Mouse (Mus musculus) c-Kit-positive CD71-negative TER-119-negative erythroid progenitor cells, embryonic 14.5 days (primary cell): ENCODE measurements around the gene Tyk2.

ENCODE experiments used
- DNase-seq: peaks from one replicate; pipeline ENCODE4 v3.0.0-alpha.2; 2013; ENCODE audit warnings: low read depth

Gene Tyk2

DNA sequence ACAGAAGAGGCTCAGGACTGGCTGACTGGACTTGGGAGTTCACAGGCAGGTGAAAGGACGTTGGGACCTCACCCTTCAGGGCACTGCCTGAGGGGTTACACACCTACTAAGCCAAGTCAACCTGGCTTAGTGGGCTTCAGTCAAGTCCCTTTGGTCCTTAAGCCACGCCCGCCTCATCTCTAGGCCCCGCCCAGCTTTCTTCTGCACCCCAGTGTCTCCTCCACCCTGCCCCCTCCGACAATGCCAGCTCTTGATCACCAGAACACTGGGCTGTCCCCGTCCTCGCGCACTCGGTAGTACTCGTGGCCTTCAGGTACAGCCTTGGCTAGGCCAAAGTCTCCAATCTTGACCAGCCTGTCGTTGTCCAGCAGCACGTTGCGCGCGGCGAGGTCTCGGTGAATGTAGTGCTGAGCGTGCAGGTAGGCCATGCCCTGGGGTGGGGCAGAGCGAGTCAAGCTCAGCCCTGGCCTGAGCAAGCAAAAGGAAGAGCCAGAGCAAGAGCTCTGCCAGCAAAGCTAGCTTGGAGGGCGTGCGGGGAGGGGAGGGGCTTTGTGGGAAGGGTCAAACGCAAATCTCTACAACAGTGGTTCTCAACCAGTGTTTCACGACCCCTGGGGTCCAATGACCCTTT is 23.3 kb downstream of the Tyk2 start:
- no peak for DNase-seq

GRCm38 (mm10) chr9:21105760-21106564 is 25.1 kb downstream of the Tyk2 start:
- no peak for DNase-seq

DNA sequence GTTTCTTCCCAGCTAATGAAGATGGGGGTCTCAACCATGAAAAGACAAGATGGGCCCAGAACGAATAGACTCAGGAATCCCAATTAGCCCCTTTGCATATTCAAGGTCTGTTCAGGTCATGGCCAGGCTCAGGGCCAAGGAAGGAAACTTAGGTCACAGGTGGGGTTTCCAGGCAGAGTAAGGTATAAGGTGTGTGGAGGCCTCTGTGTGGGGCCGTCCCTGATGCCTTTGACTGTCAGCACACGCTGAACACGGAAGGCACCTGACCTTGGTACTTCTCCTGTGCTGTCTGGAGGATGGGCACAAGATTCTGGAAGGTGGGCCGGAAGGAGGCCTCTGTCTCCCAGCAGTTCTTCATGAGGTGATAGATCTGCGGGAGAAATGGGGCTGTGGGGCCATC is 26.2 kb downstream of the Tyk2 start:
- no peak for DNase-seq

DNA sequence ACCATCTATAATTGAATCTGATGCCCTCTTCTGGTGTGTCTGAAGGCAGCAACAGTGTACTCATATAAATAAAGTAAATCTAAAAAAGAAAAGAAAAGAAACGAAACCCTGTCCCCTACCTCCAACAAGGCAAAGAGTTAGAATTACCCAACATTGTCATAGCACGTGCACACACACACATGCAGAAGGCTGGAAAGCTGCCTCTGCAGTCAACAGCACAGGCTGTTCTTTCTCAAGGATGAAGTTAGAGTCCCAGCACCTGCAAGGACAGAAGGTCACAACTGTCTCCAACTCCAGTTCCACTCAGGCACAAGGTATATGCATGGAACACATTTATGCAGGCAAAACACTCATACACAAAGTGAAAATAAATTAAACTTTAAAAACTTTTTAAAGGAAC is 29.0 kb downstream of the Tyk2 start:
- DNase-seq: no peak

GRCm38 (mm10) chr9:21100447-21101161 is 30.4 kb downstream of the Tyk2 start:
- no peak for DNase-seq

DNA sequence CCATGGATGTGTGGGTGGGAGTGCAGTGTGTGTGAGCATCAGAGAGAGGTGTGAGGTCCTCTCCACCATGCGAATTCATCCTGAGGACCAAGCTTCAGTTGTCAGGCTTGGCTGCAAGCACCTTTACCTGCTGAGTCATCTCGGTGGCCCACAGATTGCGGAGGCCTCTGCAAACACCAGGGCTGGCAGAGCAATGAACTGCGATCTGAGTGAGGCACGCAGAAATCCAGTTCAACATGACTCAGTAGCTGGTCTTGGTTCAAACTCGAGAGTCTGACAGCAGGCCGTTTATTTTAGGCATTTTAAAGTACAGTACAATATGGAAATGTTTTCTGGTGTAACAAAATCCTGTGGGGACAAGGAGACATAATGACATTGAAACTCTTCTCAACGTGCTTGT is 33.2 kb downstream of the Tyk2 start:
- DNase-seq: no peak

DNA sequence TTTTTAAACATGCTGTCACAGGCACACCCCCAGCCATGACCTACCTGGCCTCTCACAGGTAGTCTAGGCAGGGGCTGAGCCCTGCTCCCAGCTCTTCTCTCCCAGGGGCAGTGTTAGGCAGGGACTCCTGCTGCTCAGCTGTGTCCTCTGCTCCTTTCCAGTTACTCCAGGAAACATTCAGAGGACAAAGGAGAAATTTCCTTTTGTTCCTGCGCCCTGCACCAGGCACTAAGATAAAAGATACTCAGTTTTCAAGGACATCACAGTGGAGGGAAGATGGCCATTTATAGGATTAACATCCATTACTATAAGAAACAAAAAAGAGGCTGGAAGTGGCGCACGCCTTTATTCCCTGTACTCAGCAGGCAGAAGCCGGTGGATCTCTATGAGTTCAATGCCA is 35.1 kb downstream of the Tyk2 start:
- DNase-seq: no peak

DNA sequence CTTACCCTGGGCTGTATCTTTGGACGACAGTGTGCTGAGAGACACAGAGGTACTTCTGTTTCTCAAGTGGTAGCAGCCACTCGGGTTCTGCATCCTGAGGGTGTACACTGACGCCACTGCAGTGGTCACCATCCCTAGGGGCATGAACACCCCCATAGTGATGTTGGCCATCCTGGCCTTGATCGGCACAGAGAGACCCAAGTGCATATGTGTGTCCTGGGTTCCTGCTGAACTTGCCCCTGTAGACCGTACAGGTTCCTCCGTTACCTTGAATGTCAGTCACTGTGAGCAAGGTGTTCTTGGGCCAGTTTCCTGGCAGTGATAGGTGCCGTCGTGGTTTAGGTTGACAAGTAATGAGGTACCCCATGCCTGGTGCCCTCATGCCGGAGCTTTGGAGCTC is 37.6 kb downstream of the Tyk2 start:
- no peak for DNase-seq

GRCm38 (mm10) chr9:21091707-21092320 is 39.2 kb downstream of the Tyk2 start, which contains the start of the genes Gm38431 and Raver1:
Gene Gm38431, minus strand, starts transcription at chr9:21091997.
Gene Raver1, minus strand, starts transcription at chr9:21092008.
- peak; percentile 97 for DNase-seq

GRCm38 (mm10) chr9:21090972-21091706 is 39.9 kb downstream of the Tyk2 start:
- DNase-seq: no peak

DNA sequence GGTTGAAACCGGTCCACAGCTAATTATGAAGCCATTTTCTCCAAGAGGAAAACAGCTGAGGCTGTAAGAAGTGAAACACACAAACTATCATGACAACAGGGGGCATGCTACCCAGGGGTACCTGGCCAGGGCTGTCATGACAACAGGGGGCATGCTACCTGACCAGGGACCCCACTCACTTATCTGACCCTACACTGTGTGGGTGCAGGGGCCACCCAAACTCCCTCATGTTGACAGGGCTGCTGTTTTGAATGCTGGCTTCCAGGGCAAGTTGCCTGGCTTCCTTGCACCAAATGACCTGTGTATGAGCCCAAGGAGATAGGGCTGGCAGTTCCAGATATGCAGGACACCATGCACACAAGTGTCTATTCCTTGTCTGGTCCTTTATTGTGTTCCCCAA is 40.5 kb downstream of the Tyk2 start:
- DNase-seq: no peak

GRCm38 (mm10) chr9:21083324-21083723 is 47.7 kb downstream of the Tyk2 start:
- DNase-seq: no peak

DNA sequence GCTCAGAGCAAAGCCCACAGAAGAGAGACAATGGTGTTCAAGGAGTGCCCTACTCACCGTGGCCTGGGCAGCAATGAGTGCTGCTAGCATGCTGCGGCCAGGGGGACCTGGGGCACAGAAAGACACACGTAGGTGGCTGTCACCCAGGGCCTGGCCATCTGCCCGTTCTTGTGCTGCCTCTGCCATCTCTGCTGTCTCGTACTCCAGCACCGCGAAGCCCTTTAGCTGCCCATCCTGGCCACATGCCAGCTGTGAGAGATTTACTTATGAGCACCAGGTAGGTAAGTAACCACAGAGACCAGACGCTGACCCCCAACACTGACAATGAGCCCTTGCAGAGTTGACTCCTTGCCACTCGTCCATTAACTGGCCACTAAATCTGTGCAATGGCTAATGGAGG is 49.9 kb downstream of the Tyk2 start:
- no peak for DNase-seq

DNA sequence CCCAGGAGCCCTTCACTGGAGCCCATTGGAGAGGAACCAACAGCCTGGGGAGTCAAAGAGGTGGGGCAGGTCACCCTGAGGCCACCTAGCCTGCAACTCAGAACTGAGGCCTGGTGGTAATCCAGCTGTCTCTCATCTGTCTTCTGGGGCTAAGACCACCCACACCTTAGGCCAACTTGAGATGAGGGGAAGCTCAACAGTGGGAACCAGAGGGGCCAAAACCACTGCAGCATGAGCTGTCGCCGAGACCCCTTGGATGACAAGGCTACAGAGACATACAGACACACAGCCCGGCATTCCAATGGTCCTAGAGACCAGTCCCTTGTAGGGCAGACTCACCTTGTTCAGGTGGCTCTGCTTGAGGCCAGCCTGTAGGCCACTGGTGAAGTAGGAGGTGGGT is 55.4 kb downstream of the Tyk2 start:
- no peak for DNase-seq

DNA sequence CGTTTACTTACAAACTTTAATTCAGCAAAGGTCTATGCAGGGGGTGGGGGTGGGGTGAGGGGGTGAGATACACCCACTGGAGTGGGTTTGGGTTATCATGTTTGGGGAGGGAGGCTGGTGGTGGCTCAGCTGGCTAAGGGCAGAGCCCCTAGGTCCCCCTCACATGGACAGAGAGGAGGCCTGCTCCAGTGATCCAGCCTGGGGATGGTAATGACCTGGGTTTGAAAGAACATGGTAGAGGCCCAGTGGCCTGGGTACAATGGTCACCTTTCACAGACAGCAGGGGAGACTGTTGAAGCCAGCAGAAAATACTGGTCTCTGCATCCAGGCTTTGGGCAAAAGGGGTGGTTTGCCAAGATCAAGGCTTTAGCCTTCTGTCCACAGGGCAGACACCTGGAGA is 56.9 kb downstream of the Tyk2 start:
- DNase-seq: no peak

DNA sequence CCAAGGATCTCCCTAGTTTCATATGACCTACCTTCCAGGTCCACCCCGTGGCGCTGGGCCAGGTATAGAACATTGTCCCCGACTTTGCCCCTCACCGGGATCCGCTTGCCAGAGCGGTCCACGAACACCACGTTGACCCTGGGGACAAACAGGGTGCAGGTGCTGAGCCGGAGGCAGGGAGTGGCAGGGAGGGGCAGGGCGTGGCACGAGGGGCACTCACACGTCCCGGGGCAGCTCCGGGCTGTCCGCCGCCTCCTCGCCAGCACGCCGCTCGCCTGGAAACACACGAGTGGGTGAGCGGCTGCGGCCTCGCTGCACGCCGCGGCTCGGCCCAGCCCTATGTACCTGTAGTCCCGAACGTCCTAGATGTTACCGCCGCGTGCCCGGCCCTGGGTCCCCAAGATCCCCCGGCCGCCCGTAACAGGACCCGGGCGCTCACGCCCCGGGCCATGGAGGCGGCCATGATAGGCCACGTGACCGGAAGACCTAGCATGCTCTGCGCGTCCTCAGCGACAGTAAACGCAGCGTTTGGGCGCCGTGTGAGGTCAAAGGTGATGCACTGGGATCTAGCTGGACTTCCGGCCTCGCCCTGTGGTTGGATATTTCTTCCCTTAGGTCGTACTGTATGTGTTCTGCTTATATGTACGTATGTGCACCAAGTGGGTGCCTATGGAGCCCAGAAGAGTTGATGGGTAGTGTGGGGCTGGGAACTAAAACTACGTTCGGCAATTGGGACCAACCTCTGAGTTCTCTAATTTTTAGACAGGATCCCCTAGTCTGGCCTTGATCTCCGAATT is 57.8 kb downstream of the Tyk2 start, which contains the start of the genes Gm49373 and Fdx1l:
Gm49373 (minus strand) TSS at position 53 of the 797 bp plus-strand sequence.
Fdx1l (minus strand) TSS at position 571 of the 797 bp plus-strand sequence.
- peak; percentile 73 for DNase-seq

- DNase-seq: no peak
These were observed 58.4 kb downstream of the Tyk2 start for GRCm38 (mm10) chr9:21072641-21073040.

DNA sequence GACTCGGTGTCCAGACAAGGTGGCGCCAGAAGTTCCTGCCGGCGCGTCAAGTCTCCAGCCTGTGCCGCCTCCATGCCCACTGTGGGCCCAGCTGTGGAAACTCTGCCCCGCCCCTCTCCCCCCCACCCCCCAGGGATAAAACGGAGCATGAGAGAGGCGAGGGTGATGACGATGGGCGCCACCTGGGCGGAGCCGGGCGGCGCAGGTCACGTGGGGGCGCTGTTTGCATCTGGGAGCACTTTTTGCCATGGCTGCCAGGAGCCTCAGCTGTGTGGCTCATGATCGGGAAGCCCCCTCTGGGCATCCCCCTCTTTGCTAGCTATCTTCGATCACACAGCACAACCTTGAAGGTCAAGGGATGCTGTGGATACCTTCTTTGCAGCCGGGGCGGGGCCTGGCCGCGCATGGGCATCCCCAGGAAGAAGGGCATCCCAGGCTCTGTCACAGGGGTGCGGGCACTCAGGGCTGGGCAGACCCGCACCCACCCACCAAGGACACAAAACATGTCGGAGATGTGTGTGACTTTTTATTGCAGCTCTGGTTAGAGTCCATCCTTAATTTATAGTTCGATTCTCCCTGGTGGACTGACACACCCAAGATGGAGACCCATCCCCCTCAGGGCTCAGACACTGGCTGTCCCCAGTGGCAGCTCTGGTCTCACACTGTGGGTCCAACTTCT is 63.9 kb downstream of the Tyk2 start, which contains the start of gene Zglp1:
Zglp1 (minus strand) TSS at position 88 of the 679 bp plus-strand sequence.
- DNase-seq: no peak

GRCm38 (mm10) chr9:21062928-21063327 is 68.1 kb downstream of the Tyk2 start:
- no peak for DNase-seq
